Mouse (Mus musculus): Measurements from ENCODE around the gene Tescl. TPM values are rescaled to one million over a fixed set of nuclear protein-coding genes. Genes with fewer than 3 reads are reported as not detected.

The Tescl gene
- polyA plus RNA-seq, 1 experiment from 2014 or later: not detected

GRCm38 (mm10) chr7:24371012-24371808 is 37.5 kb upstream of the Tescl start:
- 81% methylated on average over 7 of the region's 7 CpGs for WGBS
- H3K4me1 ChIP-seq: peaks cover 17% of the 10 kb centered on the region
- no peak for ATAC-seq (ENCODE audit: low FRiP score, low read depth)
- H3K9ac ChIP-seq: no peak overlapping the region
- no peak overlapping the region for H3K4me2 ChIP-seq (replicated peaks)
- no peak overlapping the region for H3K4me3 ChIP-seq
- no peaks in the 10 kb centered on the region; the same call in 1 of the 2 replicates for H3K27me3 ChIP-seq (replicated peaks)
- no peak overlapping the region for H3K27ac ChIP-seq
- no peaks in the 10 kb centered on the region for H3K9me3 ChIP-seq
- H3K36me3 ChIP-seq: no peaks in the 10 kb centered on the region

DNA sequence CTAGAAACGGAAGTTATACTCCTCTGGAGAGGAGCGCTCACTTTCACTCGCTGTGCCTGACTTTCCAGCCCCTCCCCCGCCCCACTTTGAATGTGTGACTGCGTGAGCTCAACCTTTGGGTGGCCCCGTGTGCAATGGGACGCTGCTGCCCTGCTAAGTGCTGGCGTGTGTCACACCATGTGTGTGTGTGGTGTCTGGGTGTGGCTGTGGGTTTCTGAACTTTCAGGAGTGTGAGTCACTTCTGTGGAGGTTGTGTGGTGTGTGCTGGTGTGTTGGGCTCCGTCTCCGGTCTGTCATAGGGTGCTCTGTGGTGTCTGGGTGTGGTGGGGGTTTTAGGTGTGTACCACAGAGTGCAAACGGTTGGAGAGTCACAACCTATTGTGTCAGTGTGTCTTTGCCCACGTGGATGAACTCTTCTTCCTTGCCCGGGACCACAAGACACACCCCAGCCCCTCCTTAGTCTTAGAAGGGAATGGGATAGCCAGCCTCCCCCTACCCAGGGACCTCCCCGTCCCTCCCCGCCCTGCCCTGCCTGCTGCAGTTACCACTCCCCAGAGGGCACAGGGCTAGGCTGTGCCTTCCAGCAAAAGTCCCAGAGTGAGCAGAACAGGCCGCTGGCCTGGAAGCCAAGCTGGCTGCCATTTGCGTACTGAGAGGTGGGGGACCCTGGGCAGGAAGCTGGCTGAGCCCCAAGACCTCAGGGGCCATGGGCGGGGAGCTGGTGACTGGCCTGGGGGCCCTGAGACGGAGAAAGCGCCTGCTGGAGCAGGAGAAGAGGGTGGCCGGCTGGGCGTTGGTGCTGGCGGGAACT is 36.2 kb upstream of the Tescl start, which contains the start of gene Kcnn4:
Gene Kcnn4 (plus strand): TSS at position 533 of the 811 bp plus-strand sequence.
- peak within 1 kb of the TSS; percentile 33; the same call in 1 of the 2 replicates for H3K9ac ChIP-seq
- no peak within 1 kb of the TSS for H3K27ac ChIP-seq
- H3K4me1 ChIP-seq: peaks cover 19% of the 10 kb centered on the region
- H3K36me3 ChIP-seq: no peaks in the 10 kb centered on the region
- WGBS: 48% methylated on average over 23 of the region's 23 CpGs
- no peaks in the 10 kb centered on the region; the same call in 1 of the 2 replicates for H3K27me3 ChIP-seq (replicated peaks)
- H3K4me3 ChIP-seq: no peak within 1 kb of the TSS
- no peaks in the 10 kb centered on the region for H3K9me3 ChIP-seq
- no peak for ATAC-seq (ENCODE audit: low FRiP score, low read depth)
- H3K4me2 ChIP-seq (replicated peaks): no peak within 1 kb of the TSS

GRCm38 (mm10) chr7:24368946-24369345 is 35.2 kb upstream of the Tescl start:
- Histone ChIP-seq H3K9me3 (no peaks in the 10 kb centered on the region), H3K4me3 (no peak overlapping the region), H3K27me3 (replicated peaks) (no peaks in the 10 kb centered on the region; the same call in 1 of the 2 replicates), H3K36me3 (no peaks in the 10 kb centered on the region), H3K27ac (no peak overlapping the region), H3K4me2 (replicated peaks) (no peak overlapping the region), H3K9ac (no peak overlapping the region), H3K4me1 (peaks cover 20% of the 10 kb centered on the region)
- WGBS: 90% methylated on average over 7 of the region's 7 CpGs
- no peak for ATAC-seq (ENCODE audit: low FRiP score, low read depth)

GRCm38 (mm10) chr7:24368226-24368625 is 34.5 kb upstream of the Tescl start:
- Histone ChIP-seq H3K27ac (no peak overlapping the region), H3K4me2 (replicated peaks) (no peak overlapping the region), H3K4me3 (no peak overlapping the region), H3K27me3 (replicated peaks) (no peaks in the 10 kb centered on the region; the same call in 1 of the 2 replicates), H3K9me3 (no peaks in the 10 kb centered on the region), H3K4me1 (peaks cover 15% of the 10 kb centered on the region), H3K36me3 (no peaks in the 10 kb centered on the region), H3K9ac (no peak overlapping the region)
- WGBS: 68% methylated on average over 4 of the region's 4 CpGs
- no peak for ATAC-seq (ENCODE audit: low FRiP score, low read depth)

GRCm38 (mm10) chr7:24366716-24367632 is 33.2 kb upstream of the Tescl start:
- Histone ChIP-seq H3K4me2 (replicated peaks) (no peak overlapping the region), H3K9me3 (no peaks in the 10 kb centered on the region; the same call in 1 of the 2 replicates), H3K9ac (no peak overlapping the region), H3K4me3 (no peak overlapping the region), H3K4me1 (peaks cover 8% of the 10 kb centered on the region; the same call in 1 of the 2 replicates), H3K27me3 (replicated peaks) (no peaks in the 10 kb centered on the region; the same call in 1 of the 2 replicates), H3K27ac (no peak overlapping the region), H3K36me3 (no peaks in the 10 kb centered on the region)
- ATAC-seq (ENCODE audit: low FRiP score, low read depth): no peak
- 81% methylated on average over 15 of the region's 15 CpGs for WGBS

DNA sequence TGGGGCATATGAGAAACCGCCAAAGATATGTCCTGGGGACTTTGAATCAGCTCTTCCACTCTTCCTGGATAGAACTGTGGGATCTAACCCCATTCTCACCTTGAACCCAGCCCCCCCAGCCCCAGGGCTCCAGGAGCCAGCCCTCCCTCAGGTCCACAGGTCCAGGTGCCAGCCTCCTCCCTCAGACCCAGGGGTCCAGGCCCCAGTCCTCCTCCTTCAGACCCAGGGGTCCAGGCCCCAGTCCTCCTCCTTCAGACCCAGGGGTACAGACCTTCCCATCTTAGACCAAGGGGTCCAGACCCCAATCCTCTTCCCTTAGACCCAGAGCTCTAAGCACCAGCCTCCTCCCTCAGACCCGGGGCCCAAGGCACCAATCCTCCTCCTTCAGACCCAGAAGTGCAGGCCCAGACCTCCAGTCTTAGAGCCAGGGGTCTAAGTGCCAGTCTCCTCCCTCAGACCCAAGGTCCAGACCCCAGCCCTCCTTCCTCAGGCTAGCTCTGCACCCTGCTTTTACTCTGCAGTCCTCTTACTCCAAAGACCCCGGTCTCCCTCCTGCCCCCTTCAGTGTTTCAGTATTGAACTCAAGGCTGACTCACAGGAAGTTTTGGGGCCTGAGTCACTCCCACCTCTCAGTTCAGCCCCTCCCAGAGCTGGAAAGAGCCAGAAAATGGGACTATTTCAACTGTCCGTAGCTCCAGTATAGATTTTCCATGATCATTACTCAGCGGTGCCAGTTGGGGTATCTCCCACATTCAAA is 31.7 kb upstream of the Tescl start:
- ATAC-seq (ENCODE audit: low FRiP score, low read depth): peak; percentile 39; the same call in 1 of the 2 replicates
- Histone ChIP-seq H3K36me3 (no peaks in the 10 kb centered on the region), H3K27ac (no peak overlapping the region), H3K27me3 (replicated peaks) (no peaks in the 10 kb centered on the region; the same call in 1 of the 2 replicates), H3K9me3 (no peaks in the 10 kb centered on the region; the same call in 1 of the 2 replicates), H3K4me2 (replicated peaks) (no peak overlapping the region), H3K4me1 (peaks cover 8% of the 10 kb centered on the region; the same call in 1 of the 2 replicates), H3K9ac (no peak overlapping the region), H3K4me3 (no peak overlapping the region)
- 82% methylated on average over 5 of the region's 5 CpGs for WGBS

- ATAC-seq (ENCODE audit: low FRiP score, low read depth): 0 out of 2 replicates have a peak, but pooled peaks have one; percentile 62
- Histone ChIP-seq H3K9me3 (no peaks in the 10 kb centered on the region; the same call in 1 of the 2 replicates), H3K4me3 (no peak overlapping the region), H3K9ac (no peak overlapping the region), H3K4me2 (replicated peaks) (no peak overlapping the region), H3K27ac (no peak overlapping the region), H3K4me1 (peaks cover 4% of the 10 kb centered on the region; the same call in 1 of the 2 replicates), H3K36me3 (no peaks in the 10 kb centered on the region), H3K27me3 (replicated peaks) (no peaks in the 10 kb centered on the region; the same call in 1 of the 2 replicates)
- 24% methylated on average over 10 of the region's 10 CpGs for WGBS
Measured at GRCm38 (mm10) chr7:24364827-24365226, 31.1 kb upstream of the Tescl start.

- no peak overlapping the region for H3K9ac ChIP-seq
- 29% methylated on average over 7 of the region's 7 CpGs for whole genome bisulfite sequencing
- no peak overlapping the region for H3K27ac ChIP-seq
- no peaks in the 10 kb centered on the region for H3K36me3 ChIP-seq
- H3K27me3 ChIP-seq (replicated peaks): no peaks in the 10 kb centered on the region
- peaks cover 4% of the 10 kb centered on the region; the same call in 1 of the 2 replicates for H3K4me1 ChIP-seq
- no peak overlapping the region for H3K4me2 ChIP-seq (replicated peaks)
- ATAC-seq (ENCODE audit: low FRiP score, low read depth): no peak
- H3K4me3 ChIP-seq: no peak overlapping the region
- no peaks in the 10 kb centered on the region; the same call in 1 of the 2 replicates for H3K9me3 ChIP-seq
Measured at GRCm38 (mm10) chr7:24363228-24363627, 29.5 kb upstream of the Tescl start.

DNA sequence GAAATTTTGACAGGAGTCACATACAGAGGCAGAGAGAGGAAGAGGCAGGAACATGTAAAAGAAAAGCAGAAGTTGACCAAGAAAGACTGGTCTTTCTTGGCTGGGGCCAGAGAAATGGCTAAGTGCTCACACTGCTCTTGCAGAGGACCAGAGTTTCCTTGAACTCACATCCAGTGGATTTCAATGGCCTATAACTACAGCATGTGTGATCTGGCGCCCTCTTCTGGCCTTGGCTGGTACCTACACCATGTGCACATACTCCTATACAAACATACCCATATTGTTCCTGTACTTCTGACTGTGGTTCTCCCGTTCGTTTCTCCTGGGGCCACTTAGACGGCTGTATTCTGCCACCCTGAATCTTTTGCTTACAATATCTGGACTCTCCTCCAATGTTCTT is 27.3 kb upstream of the Tescl start:
- Histone ChIP-seq H3K4me3 (no peak overlapping the region), H3K4me2 (replicated peaks) (no peak overlapping the region), H3K27me3 (replicated peaks) (no peaks in the 10 kb centered on the region), H3K27ac (no peak overlapping the region), H3K9ac (no peak overlapping the region), H3K9me3 (no peaks in the 10 kb centered on the region; the same call in 1 of the 2 replicates), H3K36me3 (no peaks in the 10 kb centered on the region), H3K4me1 (peaks cover 4% of the 10 kb centered on the region; the same call in 1 of the 2 replicates)
- no peak for ATAC-seq (ENCODE audit: low FRiP score, low read depth)
- 64% methylated on average over 4 of the region's 4 CpGs for WGBS

GRCm38 (mm10) chr7:24359269-24359668 is 25.5 kb upstream of the Tescl start:
- Histone ChIP-seq H3K27ac (no peak overlapping the region), H3K9me3 (no peaks in the 10 kb centered on the region; the same call in 1 of the 2 replicates), H3K4me1 (no peaks in the 10 kb centered on the region), H3K27me3 (replicated peaks) (no peaks in the 10 kb centered on the region), H3K4me3 (no peak overlapping the region), H3K36me3 (no peaks in the 10 kb centered on the region), H3K9ac (no peak overlapping the region), H3K4me2 (replicated peaks) (no peak overlapping the region)
- WGBS: 28% methylated on average over 9 of the region's 9 CpGs
- no peak for ATAC-seq (ENCODE audit: low FRiP score, low read depth)

- Histone ChIP-seq H3K27ac (no peak overlapping the region), H3K9me3 (no peaks in the 10 kb centered on the region; the same call in 1 of the 2 replicates), H3K4me1 (no peaks in the 10 kb centered on the region), H3K9ac (no peak overlapping the region), H3K36me3 (no peaks in the 10 kb centered on the region), H3K27me3 (replicated peaks) (no peaks in the 10 kb centered on the region), H3K4me3 (no peak overlapping the region), H3K4me2 (replicated peaks) (no peak overlapping the region)
- ATAC-seq (ENCODE audit: low FRiP score, low read depth): no peak
- 52% methylated on average over 4 of the region's 4 CpGs for WGBS
Measured at GRCm38 (mm10) chr7:24357899-24358298, 24.2 kb upstream of the Tescl start.

Data from neural tube, embryonic 12.5 days (tissue).